Mouse (Mus musculus) midbrain, postnatal 0 days (tissue): ENCODE measurements around the gene Lpar4. TPM values are rescaled to one million over a fixed set of nuclear protein-coding genes. Genes with fewer than 3 reads are reported as not detected.
A peak's percentile ranks its signal among the peaks of the same experiment; 100 is the strongest.

ENCODE experiments used
- ATAC-seq: fragments of 200-750 bp; cut with Nextera tagmentation; 2 replicates; pipeline ENCODE4 v1.8.0; 2017; ENCODE audit warnings: moderate number of reproducible peaks, mild to moderate bottlenecking, moderate TSS enrichment, moderate library complexity; ENCODE audit not compliant: low FRiP score
- DNase-seq: peaks from one replicate; pipeline ENCODE4 v3.0.0-alpha.2; 2015; ENCODE audit warnings: low spot score
- H3K27ac ChIP-seq: fragments of 300-500 bp; sonication (generic); 2 replicates; pipeline ENCODE4 v1.5.1; 2014; ENCODE audit warnings: low read depth, mild to moderate bottlenecking, low read length, mixed read lengths
- H3K27me3 ChIP-seq: fragments of 300-500 bp; sonication (generic); 2 replicates; pipeline ENCODE4 v1.6.1; 2014; ENCODE audit warnings: low read length, control low read depth, mixed read lengths; ENCODE audit not compliant: insufficient read depth
- H3K36me3 ChIP-seq: fragments of 300-500 bp; sonication (generic); 2 replicates; pipeline ENCODE4 v1.6.1; 2014; ENCODE audit warnings: low read length, control low read depth, mixed read lengths; ENCODE audit not compliant: insufficient read depth
- H3K4me1 ChIP-seq: fragments of 300-500 bp; sonication (generic); 2 replicates; pipeline ENCODE4 v1.6.1; 2014; ENCODE audit warnings: mild to moderate bottlenecking, control low read depth, antibody characterized with exemption, low read length, mixed read lengths; ENCODE audit not compliant: insufficient read depth
- H3K4me2 ChIP-seq: fragments of 300-500 bp; sonication (generic); 2 replicates; pipeline ENCODE4 v1.6.1; 2014; ENCODE audit warnings: low read depth, mild to moderate bottlenecking, low read length, mixed read lengths; ENCODE audit not compliant: poor library complexity, severe bottlenecking
- H3K4me3 ChIP-seq: fragments of 300-500 bp; sonication (generic); 2 replicates; pipeline ENCODE4 v1.5.1; 2014; ENCODE audit warnings: low read depth, mild to moderate bottlenecking, low read length, moderate library complexity
- H3K9ac ChIP-seq: fragments of 300-500 bp; sonication (generic); replicated peaks from 2 replicates; pipeline ENCODE4 v1.6.1; 2014; ENCODE audit warnings: mild to moderate bottlenecking, low read length, moderate library complexity, mixed read lengths; ENCODE audit not compliant: poor library complexity, severe bottlenecking
- H3K9me3 ChIP-seq: fragments of 300-500 bp; sonication (generic); 2 replicates; pipeline ENCODE4 v1.6.1; 2016; ENCODE audit warnings: low read length, control low read depth
- CTCF ChIP-seq: IDR thresholded peaks from 2 replicates; pipeline ENCODE4 v1.5.1; 2016; ENCODE audit warnings: antibody characterized with exemption, mild to moderate bottlenecking
- WGBS: fragments of 180-500 bp; shearing (Covaris S2); extraction: QIAGEN DNeasy Blood & Tissue Kit; methylation state at CpG from one replicate; pipeline ENCODE4 v1.1.7; 2014; 5-methylcytosine and 5-hydroxymethylcytosine counted together
- polyA plus RNA-seq: library from polyadenylated mRNA; unstranded; fragments of >200 nt; fragmentation: Nextera tagmentation; extraction: Ambion mirVana; gene quantifications from 2 replicates; pipeline ENCODE4 v1.2.1, GENCODE M21; 2015
- total RNA-seq: library from RNA; depleted of rRNA; stranded (reverse); fragments of >200 nt; gene quantifications from 2 replicates; pipeline ENCODE4 v1.2.3, GENCODE M21; 2014; rRNA removed

Lpar4 gene
- 4.1 and 4.2 TPM in 2 replicates for total RNA-seq
- polyA plus RNA-seq, result 3.5 and 3.9 TPM in 2 replicates

DNA sequence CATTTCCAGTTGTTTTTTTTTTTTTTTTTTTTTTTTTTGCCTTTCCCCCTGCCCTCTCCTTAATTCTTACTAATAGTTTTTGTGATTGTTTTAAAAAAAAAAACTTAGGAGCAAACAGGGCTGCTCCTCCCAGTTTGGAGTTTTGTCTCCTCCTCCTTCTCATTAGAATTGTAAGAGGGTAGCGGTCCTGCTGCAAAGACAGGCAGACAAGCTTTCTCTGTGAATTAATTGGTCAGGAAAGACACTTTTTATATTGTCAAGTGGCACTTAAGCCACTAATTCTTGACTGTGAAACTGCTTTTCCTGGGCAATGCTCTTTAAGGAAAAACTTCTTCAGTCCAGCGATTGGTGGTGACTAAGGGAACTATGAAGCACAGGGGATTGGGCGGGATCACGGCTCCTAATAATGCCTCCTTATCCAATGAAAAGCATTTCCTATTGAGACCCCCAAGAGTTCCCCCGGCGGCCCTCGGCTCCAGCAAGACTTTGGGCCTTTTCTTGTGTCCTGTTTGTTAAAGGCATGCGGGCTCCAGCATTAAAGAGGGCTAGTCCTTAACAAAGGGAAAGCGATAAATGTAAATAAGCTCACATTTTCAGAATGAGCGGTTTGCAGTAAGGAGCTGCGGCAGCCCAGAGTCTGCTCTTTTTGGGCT is at the start of gene Lpar4:
Gene Lpar4, plus strand, starts transcription at position 451 of the 653 bp plus-strand sequence.
- WGBS, result 21% methylated on average over 11 of the region's 11 CpGs
- Histone ChIP-seq H3K27ac (no peak within 1 kb of the TSS), H3K9me3 (no peaks in the 10 kb centered on the region), H3K36me3 (no peaks in the 10 kb centered on the region), H3K4me2 (peak within 1 kb of the TSS; percentile 48), H3K27me3 (no peaks in the 10 kb centered on the region), H3K4me1 (no peaks in the 10 kb centered on the region), H3K4me3 (peak within 1 kb of the TSS; percentile 43), H3K9ac (peak within 1 kb of the TSS; percentile 13; the same call in 1 of the 2 replicates)
- DNase-seq, result peak; percentile 70
- no peak for TF ChIP-seq CTCF
- ATAC-seq, result peak; percentile 82

GRCm38 (mm10) chrX:106871426-106871825 is 49.0 kb upstream of the Lpar4 start:
- H3K9me3 ChIP-seq, result no peaks in the 10 kb centered on the region
- H3K4me2 ChIP-seq, result no peak overlapping the region
- 63% methylated on average over 3 of the region's 3 CpGs for WGBS
- no peak for ATAC-seq
- H3K9ac ChIP-seq, result no peak overlapping the region
- H3K27me3 ChIP-seq, result no peaks in the 10 kb centered on the region
- no peak for TF ChIP-seq CTCF
- H3K27ac ChIP-seq, result no peak overlapping the region
- no peaks in the 10 kb centered on the region for H3K36me3 ChIP-seq
- DNase-seq, result peak; percentile 40
- H3K4me1 ChIP-seq, result no peaks in the 10 kb centered on the region
- no peak overlapping the region for H3K4me3 ChIP-seq

- H3K27me3 ChIP-seq, result no peaks in the 10 kb centered on the region
- H3K27ac ChIP-seq, result no peak overlapping the region
- H3K9ac ChIP-seq, result no peak overlapping the region
- 47% methylated on average over 3 of the region's 3 CpGs for WGBS
- no peak for TF ChIP-seq CTCF
- DNase-seq (no peak), ATAC-seq (no peak)
- H3K36me3 ChIP-seq, result no peaks in the 10 kb centered on the region
- no peaks in the 10 kb centered on the region for H3K9me3 ChIP-seq
- no peak overlapping the region for H3K4me3 ChIP-seq
- no peaks in the 10 kb centered on the region for H3K4me1 ChIP-seq
- H3K4me2 ChIP-seq, result no peak overlapping the region
Observed at GRCm38 (mm10) chrX:106871894-106872293, 48.5 kb upstream of the Lpar4 start.

DNA sequence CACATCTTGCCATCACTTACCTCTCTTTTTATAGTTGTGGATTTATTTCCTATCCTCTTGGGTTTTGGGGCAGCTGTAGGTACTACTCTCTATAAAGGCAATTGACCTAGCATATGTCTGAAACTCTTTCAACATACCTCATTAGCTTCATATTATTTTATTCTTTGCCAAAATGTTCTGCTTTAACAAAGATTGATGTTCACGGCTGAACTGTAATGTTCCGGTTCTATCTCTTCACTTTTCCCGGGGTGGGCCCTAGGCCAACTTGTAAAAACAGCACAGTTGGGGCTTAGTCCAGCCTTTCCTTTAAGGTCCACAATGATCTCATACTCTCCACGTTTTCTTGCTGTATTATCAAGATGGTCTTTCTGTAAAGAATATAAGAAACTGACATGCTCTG is 48.1 kb upstream of the Lpar4 start:
- DNase-seq (no peak), ATAC-seq (no peak)
- H3K4me2 ChIP-seq, result no peak overlapping the region
- no peak for TF ChIP-seq CTCF
- no peak overlapping the region for H3K27ac ChIP-seq
- no peaks in the 10 kb centered on the region for H3K9me3 ChIP-seq
- no peaks in the 10 kb centered on the region for H3K4me1 ChIP-seq
- no peak overlapping the region for H3K4me3 ChIP-seq
- no peak overlapping the region for H3K9ac ChIP-seq
- no peaks in the 10 kb centered on the region for H3K27me3 ChIP-seq
- no peaks in the 10 kb centered on the region for H3K36me3 ChIP-seq
- WGBS, result 53% methylated on average over 4 of the region's 4 CpGs

DNA sequence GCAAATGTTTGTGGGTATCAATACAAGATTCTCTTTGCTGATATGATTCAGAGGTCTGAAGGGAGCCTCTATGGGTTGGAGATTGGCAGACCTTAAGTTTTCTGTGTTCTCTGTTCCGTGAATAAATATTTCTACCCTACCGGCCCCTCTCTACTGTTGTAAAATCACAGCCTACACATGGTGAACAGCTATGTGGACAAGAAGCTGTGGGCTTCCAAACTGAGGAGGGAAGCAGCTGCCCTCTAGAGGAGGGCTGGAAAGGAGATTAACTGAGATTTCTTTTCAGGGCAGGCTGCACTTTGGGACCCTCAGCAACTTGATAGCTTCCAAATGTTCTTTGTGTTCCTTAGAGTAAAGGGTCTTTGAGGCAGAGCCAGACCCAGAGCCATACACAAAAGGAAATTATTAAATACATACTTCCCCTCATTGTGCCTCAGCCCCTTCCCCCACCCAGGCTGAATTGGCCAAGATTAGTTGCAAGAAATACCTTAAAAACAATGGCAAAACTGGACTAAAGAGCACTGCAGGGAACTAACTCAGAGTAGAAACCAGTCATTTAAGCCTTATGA is 22.6 kb upstream of the Lpar4 start:
- no peak for TF ChIP-seq CTCF
- Histone ChIP-seq H3K36me3 (no peaks in the 10 kb centered on the region), H3K4me2 (no peak overlapping the region), H3K4me3 (no peak overlapping the region), H3K27me3 (no peaks in the 10 kb centered on the region; the same call in 1 of the 2 replicates), H3K4me1 (no peaks in the 10 kb centered on the region), H3K27ac (no peak overlapping the region), H3K9ac (no peak overlapping the region), H3K9me3 (no peaks in the 10 kb centered on the region)
- 82% methylated on average over 2 of the region's 2 CpGs for WGBS
- ATAC-seq, result no peak
- DNase-seq, result no peak
